Mouse (Mus musculus) G1E (cell line): Measurements from ENCODE around the gene Fbxl14.

Experiments
- CTCF ChIP-seq: IDR thresholded peaks from 2 replicates; pipeline ENCODE4 v1.5.1; 2012; ENCODE audit warnings: low read depth, low read length, inconsistent platforms, mixed read lengths
- GATA1 ChIP-seq: IDR thresholded peaks from 2 replicates; pipeline ENCODE4 v1.6.1; 2012; ENCODE audit warnings: borderline replicate concordance, low read length, inconsistent platforms, mixed read lengths

DNA sequence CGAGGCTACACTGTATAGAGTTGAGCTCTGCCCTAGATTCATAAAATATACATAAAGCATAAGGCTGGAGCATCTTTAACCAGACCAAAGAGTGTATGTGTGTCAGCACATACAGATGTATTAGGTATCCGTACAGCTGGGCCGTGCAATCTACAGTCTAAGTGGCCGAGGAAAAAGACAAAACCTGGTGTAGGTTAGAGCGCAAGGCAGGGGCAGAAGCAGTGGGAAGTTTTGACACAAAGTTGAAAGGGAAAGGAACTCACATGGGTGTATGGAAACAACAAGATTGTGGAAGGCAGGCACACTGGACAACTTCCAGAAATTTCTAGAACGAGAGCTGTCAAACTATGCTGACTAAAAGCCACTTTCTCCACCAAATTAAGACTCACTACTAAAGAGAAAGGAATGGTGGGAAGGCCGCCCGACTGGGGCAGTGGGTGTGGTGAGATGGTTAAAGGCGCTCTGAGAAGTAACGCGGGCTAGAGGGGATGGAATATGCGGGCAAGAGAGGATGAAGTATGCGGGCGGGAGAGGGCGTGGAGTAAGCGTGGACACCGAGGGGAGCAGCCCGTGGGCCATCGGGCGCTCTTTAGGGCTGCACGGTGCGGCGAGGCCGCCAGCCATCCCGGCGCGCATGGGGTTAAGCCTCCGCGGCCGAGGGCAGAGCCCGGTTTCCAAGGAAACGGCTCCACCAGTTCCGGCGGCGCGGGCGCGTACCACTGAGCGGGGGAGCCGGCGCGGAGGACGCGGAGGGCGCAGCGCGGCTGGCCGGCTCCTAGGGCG lies 717 bp upstream of the Fbxl14 start:
- TF ChIP-seq CTCF, result no peak
- TF ChIP-seq GATA1, result no peak
